Mouse (Mus musculus) adipose tissue, adult 10 weeks (tissue): Measurements from ENCODE around the gene Pigs. TPM values are rescaled to one million over a fixed set of nuclear protein-coding genes. Genes with fewer than 3 reads are reported as not detected.

Experiments used
- polyA plus RNA-seq: library from polyadenylated mRNA; stranded (reverse); fragments of 350-450 nt; fragmentation: Illumina TruSeq; extraction: RNeasy Lipid Tissue Mini Kit (QIAGEN cat#74804); gene quantifications from one replicate; pipeline ENCODE4 v1.2.3, GENCODE M21; 2014; ENCODE audit warnings: low read depth, low replicate concordance

Pigs gene
- 34.6 TPM for polyA plus RNA-seq

GRCm38 (mm10) chr11:78327634-78328511 lies at the start of gene Pigs:
Gene Pigs, plus strand, starts transcription at chr11:78328415.

DNA sequence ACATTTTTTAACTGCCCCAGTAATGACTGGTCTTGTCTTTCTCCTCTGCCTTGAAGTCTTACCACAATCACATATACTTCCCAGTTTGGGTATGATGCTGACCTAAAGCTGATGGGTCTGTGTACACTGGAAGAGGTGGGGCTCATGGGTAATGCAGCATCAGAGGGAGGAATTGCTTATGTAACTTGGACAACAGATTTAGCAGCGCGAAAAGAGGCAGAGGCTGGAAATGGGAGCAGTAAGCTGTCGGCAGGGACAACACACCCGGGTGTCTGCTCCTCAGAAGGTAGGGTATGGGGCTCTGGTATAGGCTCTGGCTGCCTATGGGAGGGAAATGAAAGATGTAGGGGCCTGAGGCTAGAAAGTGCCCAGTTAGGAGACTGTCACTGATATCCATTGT lies 37.6 kb upstream of the Pigs start, which contains the start of gene BC030499:
Gene BC030499, plus strand, starts transcription at position 188 of the 400 bp plus-strand sequence.

DNA sequence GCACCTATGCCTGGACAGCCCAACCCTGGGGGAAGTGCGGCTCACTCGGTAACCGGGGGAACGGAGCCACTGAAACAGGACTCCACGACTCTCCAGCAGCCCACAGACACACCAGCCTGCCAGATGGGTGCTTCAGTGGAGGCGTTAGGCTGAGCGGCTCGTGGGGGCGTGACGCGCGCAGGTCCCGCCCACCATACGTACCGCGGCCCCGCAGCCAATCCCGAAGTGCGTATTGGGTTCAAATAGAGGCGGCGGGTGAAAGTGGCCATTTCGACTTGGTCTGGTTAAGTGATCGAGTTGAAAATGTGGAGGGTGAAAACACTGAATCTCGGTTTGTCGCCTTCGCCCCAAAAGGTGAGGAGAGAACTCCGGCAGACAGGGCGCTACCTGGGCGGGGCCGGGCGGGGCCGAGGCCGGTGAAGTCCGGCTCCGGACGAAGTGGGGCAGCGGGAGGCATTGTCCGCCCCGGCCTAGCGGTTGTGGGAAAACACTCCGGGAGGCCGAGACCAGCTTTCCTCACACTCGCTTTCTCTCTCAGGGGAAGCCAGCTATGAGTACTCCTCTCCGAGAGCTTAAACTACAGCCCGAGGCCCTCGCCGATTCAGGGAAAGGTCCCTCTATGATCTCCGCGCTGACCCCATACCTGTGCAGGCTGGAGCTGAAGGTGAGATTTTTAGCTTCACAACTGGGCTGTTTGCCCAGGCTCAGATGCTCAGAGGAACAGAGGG lies 26.7 kb upstream of the Pigs start, which contains the start of gene Spag5:
Gene Spag5, plus strand, starts transcription at position 173 of the 728 bp plus-strand sequence.

GRCm38 (mm10) chr11:78322860-78323259 lies 5.4 kb upstream of the Pigs start, which contains the start of gene Aldoc:
Gene Aldoc, plus strand, starts transcription at chr11:78322968.

DNA sequence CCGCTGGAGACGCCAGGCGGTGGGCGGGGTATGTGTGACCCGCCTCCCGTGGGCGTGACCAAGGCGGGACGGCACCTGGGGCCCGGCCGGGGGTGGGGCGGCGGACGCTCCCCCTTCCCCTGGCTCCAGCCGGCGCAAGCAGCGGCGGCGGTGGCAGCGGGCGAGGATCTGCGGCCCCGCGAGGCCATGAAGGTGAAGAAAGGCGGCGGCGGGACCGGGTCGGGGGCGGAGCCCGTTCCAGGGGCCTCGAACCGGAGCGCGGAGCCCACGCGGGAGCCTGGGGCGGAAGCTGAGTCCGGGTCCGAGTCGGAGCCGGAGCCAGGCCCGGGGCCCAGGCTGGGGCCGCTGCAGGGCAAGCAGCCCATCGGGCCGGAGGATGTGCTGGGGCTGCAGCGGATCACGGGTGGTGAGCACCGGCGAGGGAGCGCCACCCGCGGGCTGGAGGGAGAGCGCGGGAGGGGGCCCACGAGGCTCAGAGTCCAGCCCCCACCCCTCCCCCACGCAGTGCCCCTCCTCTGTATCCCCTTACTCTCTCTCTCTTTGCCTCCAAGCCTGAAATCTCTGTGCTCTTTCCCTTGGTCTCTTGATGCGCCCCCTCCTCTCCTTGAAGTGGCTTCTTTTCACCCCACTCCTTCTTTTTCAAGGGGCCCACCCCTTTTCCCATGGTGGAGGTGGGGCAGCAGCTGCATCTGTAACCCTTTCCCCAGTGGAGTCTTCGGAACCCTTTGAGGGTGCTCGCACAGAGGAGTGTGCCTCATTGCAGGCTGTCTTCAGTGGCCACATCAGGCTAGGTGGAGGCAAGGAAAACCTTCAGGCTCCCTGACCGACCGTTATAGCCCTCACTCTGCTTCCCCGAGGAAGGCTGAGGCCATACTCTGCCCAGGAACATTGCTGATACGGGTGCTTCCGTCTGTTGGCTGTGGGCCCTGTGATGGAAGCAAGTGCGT lies 15.4 kb downstream of the Pigs start, which contains the start of gene Unc119:
Gene Unc119, plus strand, starts transcription at position 102 of the 947 bp plus-strand sequence.

GRCm38 (mm10) chr11:78386508-78387043 lies 58.4 kb downstream of the Pigs start, which contains the start of gene Foxn1:
Gene Foxn1, minus strand, starts transcription at chr11:78386558.

Other genes with a start within 250 kb of the Pigs start
- gene Eral1, start 248.0 kb upstream of the Pigs start, polyA plus RNA-seq: 14.4 TPM
- 13.9 TPM for gene Fam222b, start 233.8 kb upstream of the Pigs start, polyA plus RNA-seq
- gene Traf4, start 162.8 kb upstream of the Pigs start, polyA plus RNA-seq: 17.9 TPM
- 11.7 TPM for gene Nek8, start 151.7 kb upstream of the Pigs start, polyA plus RNA-seq
- 74.2 TPM for gene Tlcd1, start 151.7 kb upstream of the Pigs start, polyA plus RNA-seq
- gene Rpl23a, start 144.8 kb upstream of the Pigs start, polyA plus RNA-seq: 2,000 TPM
- gene Rab34, start 140.0 kb upstream of the Pigs start, polyA plus RNA-seq: 68.5 TPM
- gene Proca1, start 135.0 kb upstream of the Pigs start, polyA plus RNA-seq: 26.7 TPM
- gene Sdf2, start 82.7 kb upstream of the Pigs start, polyA plus RNA-seq: 103 TPM
- 41.1 TPM for gene Supt6, start 82.4 kb upstream of the Pigs start, polyA plus RNA-seq
- 107 TPM for gene 2610507B11Rik, start 66.7 kb upstream of the Pigs start, polyA plus RNA-seq
- gene BC030499, start 37.6 kb upstream of the Pigs start, polyA plus RNA-seq: 0.19 TPM
- gene Spag5, start 26.9 kb upstream of the Pigs start, polyA plus RNA-seq: 2.7 TPM
- gene Aldoc, start 5.4 kb upstream of the Pigs start, polyA plus RNA-seq: 41.4 TPM
- 34.6 TPM for gene Unc119, start 15.1 kb downstream of the Pigs start, polyA plus RNA-seq
- gene Foxn1, start 58.1 kb downstream of the Pigs start, polyA plus RNA-seq: not detected
- 7.7 TPM for gene Slc13a2, start 93.8 kb downstream of the Pigs start, polyA plus RNA-seq
- 25.6 TPM for gene Slc46a1, start 137.3 kb downstream of the Pigs start, polyA plus RNA-seq
- 2.2 TPM for gene Sarm1, start 169.3 kb downstream of the Pigs start, polyA plus RNA-seq
- gene Vtn, start 170.7 kb downstream of the Pigs start, polyA plus RNA-seq: 12.6 TPM
- gene Sebox, start 175.0 kb downstream of the Pigs start, polyA plus RNA-seq: not detected
- gene Tmem199, start 183.8 kb downstream of the Pigs start, polyA plus RNA-seq: 31.0 TPM
- gene Poldip2, start 183.8 kb downstream of the Pigs start, polyA plus RNA-seq: 77.7 TPM
- gene Tnfaip1, start 207.9 kb downstream of the Pigs start, polyA plus RNA-seq: 35.8 TPM
- gene Ift20, start 207.9 kb downstream of the Pigs start, polyA plus RNA-seq: 127 TPM
- 38.0 TPM for gene Tmem97, start 222.4 kb downstream of the Pigs start, polyA plus RNA-seq